In the genomic region with DNA sequence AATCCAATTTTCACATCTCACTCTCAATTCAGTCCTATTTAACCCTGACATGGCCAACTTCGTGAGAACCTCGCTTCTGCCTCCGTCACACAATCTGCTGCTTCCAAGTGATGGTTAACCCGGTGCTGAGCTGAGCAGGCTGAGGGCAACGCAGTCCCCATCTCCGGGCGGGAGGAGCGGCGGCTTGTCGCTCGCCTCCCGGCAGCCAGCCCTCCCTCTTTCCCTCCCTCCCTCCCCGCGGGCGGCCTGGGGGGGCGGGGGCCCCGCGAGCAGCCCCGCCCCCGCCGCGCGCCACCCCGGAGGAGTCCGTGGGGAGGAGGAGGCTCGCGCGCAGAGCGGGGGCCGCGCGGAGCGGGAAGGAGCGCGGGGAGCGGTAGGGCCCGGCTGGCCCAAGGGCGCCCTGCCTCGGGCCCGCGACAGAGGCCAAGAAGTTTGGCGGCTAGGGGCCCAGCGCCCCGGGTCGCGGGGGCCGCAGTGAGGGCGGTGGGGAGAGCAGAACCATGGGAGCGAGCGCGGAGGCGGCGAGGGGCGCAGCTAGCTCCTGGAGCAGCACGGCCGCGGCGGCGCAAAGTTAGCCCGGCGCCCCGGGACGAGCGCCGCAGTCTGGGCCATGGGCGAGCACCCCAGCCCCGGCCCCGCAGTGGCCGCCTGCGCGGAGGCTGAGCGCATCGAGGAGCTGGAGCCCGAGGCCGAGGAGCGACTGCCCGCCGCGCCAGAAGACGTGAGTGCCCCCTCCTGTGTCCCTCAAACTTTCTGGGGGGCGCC, we compare ENCODE assay signal across 8 mouse cellular contexts. TPM values are rescaled to one million over a fixed set of nuclear protein-coding genes. Genes with fewer than 3 reads are reported as not detected.
DNase-seq lines count a peak whose midpoint lies in the region; ATAC-seq and TF ChIP-seq lines count a peak whose summit lies in the region.

Gene Rhbdl3, plus strand, starts transcription at position 362 of the 765 bp plus-strand sequence.

- peak; percentile 65 for ATAC-seq in hindbrain, embryonic 13.5 days (ENCODE audit: low FRiP score)

- under 1% methylated on average over 71 of the region's 81 CpGs for WGBS in hindbrain, embryonic 13.5 days

- peak within 1 kb of the TSS; percentile 34 for H3K9ac ChIP-seq in ES-E14 (ENCODE audit: insufficient read depth, low read depth, low read length, poor library complexity, severe bottlenecking)
- H3K9ac ChIP-seq in hindbrain, embryonic 13.5 days = peak within 1 kb of the TSS; percentile 83

- H3K9me3 ChIP-seq in ES-E14 (ENCODE audit: control insufficient read depth, insufficient read depth, low read depth, low read length) = no peaks in the 10 kb centered on the region
- H3K9me3 ChIP-seq in hindbrain, embryonic 13.5 days = no peaks in the 10 kb centered on the region

- in situ Hi-C loops in ES-E14 (cut with MboI; ENCODE audit: low sequenced_read_pairs in 2 of 2, unreplicated experiment in 2 of 2) = no loop called here

- H3K27ac ChIP-seq in ES-E14 (ENCODE audit: insufficient read depth, low read depth, low read length, poor library complexity, severe bottlenecking) = no peak within 1 kb of the TSS
- no peak within 1 kb of the TSS for H3K27ac ChIP-seq in brown adipose tissue, adult 24 weeks (replicated peaks; ENCODE audit: low read depth, low read length)
- peak within 1 kb of the TSS; percentile 84 for H3K27ac ChIP-seq in hindbrain, embryonic 13.5 days

- DNase-seq in ES-E14 (ENCODE audit: low read depth, low spot score) = no peak
- peak; percentile 58 for DNase-seq in gastrocnemius, adult 18-20 months (ENCODE audit: low spot score)
- DNase-seq in layer of hippocampus, postnatal 25 days (ENCODE audit: extremely low spot score in 1 of 2, low spot score in 1 of 2) = peak; percentile 57 to 64
- peak; percentile 59 for DNase-seq in lung, postnatal 10 days
- peak; percentile 67 for DNase-seq in retina, postnatal 7 days (ENCODE audit: low read depth, low spot score)
- peak; percentile 30 for DNase-seq in yolk sac, embryonic 10.5 days (ENCODE audit: low spot score)

- H3K27me3 ChIP-seq in hindbrain, embryonic 13.5 days = peaks cover 11% of the 10 kb centered on the region

- H3K4me3 ChIP-seq in ES-E14 (ENCODE audit: insufficient read depth in 1 of 2, low read depth in 1 of 2, low read length in 2 of 2, poor library complexity in 1 of 2, severe bottlenecking in 1 of 2) = peak within 1 kb of the TSS; percentile 62 to 64
- peak within 1 kb of the TSS; percentile 90 for H3K4me3 ChIP-seq in brown adipose tissue, adult 24 weeks (ENCODE audit: insufficient read depth, low read depth, low read length)
- H3K4me3 ChIP-seq in hindbrain, embryonic 13.5 days = peak within 1 kb of the TSS; percentile 74

- H3K36me3 ChIP-seq in ES-E14 (ENCODE audit: control insufficient read depth, insufficient read depth, low read length, poor library complexity, severe bottlenecking) = no peaks in the 10 kb centered on the region
- H3K36me3 ChIP-seq in hindbrain, embryonic 13.5 days = no peaks in the 10 kb centered on the region

- H3K4me1 ChIP-seq in ES-E14 (ENCODE audit: control insufficient read depth in 2 of 2, insufficient read depth in 2 of 2, low read length in 2 of 2, poor library complexity in 1 of 2) = peaks cover 0 to 6% of the 10 kb centered on the region in 2 experiments; a peak in 2 of 4 replicates
- no peaks in the 10 kb centered on the region; the same call in 1 of the 2 replicates for H3K4me1 ChIP-seq in brown adipose tissue, adult 24 weeks (ENCODE audit: control insufficient read depth, insufficient read depth, insufficient read length, low read length)
- peaks cover 43% of the 10 kb centered on the region for H3K4me1 ChIP-seq in hindbrain, embryonic 13.5 days (replicated peaks)

- H3K4me2 ChIP-seq in hindbrain, embryonic 13.5 days = peak within 1 kb of the TSS; percentile 99

TF ChIP-seq in ES-E14, 5 proteins besides CTCF, POLR2A, EP300 and RAD21:
- TF ChIP-seq HCFC1 (IDR thresholded peaks at IDR 0.05; ENCODE audit: borderline replicate concordance, insufficient read depth, low read length) (no peak), MAFK (IDR thresholded peaks at IDR 0.05; ENCODE audit: insufficient read depth, low read depth, low read length) (no peak), ZNF384 (IDR thresholded peaks at IDR 0.05; ENCODE audit: low read depth, low read length) (no peak), CHD2 (IDR thresholded peaks at IDR 0.05; ENCODE audit: low read depth, low read length) (no peak), ZC3H11A (IDR thresholded peaks at IDR 0.05; ENCODE audit: borderline replicate concordance, low read depth, low read length) (no peak)

RNA-seq across cellular contexts. Expression of gene Rhbdl3, which starts in this region (rescaled TPM):
- total RNA-seq in ES-E14 (2012; rRNA removed) = 1.3 and 2.0 TPM in 2 replicates
- polyA plus RNA-seq in brown adipose tissue, adult 24 weeks (2012; ENCODE audit: insufficient read depth, insufficient read length, missing spikeins) = 0.28 and 1.5 TPM in 2 replicates
- 1 to 10 TPM; 4.2 to 5.1 TPM for total RNA-seq in gastrocnemius, adult 18-20 months (2021)
- polyA plus RNA-seq in hindbrain, embryonic 13.5 days (2015; fragmentation: Nextera tagmentation; extraction: Ambion mirVana) = 14.0 and 16.0 TPM in 2 replicates
- total RNA-seq in layer of hippocampus, postnatal 25 days (2021) = 10 to 100 TPM; 27.4 to 28.3 TPM
